Mouse (Mus musculus): ENCODE data around the gene Stra8. TPM values are rescaled to one million over a fixed set of nuclear protein-coding genes. Genes with fewer than 3 reads are reported as not detected.

Stra8 gene
- polyA plus RNA-seq, 1 experiment from 2014 or later, result not detected

DNA sequence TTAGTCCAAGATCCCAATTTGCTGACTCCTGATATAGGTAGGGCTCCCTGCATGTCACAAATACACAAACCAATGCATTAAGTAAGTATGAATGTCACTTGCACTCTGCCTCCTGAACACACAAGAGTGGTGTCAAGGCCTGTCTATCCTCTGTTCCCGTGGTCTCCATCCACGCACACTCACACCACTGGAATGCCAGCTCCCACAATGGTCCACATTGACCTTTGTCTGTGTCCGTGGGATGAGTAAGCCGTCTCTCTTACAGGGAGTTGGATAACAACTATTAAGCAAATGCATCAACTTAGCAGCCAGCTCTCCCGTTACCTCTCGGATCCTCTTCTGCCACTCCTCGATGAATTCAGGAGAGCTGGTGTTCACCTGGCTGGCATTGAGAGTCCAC lies 39.2 kb downstream of the Stra8 start:
- WGBS (ENCODE audit: insufficient replicate concordance), result 78% methylated on average over 7 of the region's 7 CpGs

DNA sequence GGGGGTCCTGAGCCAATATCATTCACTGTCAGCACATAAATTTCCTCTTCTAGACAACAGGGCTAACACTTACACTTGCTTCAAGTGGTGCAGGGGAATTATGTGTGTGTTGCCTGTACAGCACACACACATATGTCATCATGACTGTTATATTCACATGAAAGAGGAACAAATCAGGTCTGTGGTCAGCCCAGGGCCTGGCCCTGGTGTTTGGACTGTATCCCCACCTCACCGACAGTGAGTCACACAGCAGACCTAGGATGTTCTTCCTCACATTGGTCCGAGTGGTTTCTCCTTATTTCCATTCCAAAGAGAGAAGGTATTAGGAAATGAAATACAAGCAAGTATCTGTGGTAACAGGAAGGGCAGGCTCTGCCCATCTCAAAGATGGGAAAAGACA lies 44.6 kb downstream of the Stra8 start:
- no peaks in the 10 kb centered on the region for H3K4me1 ChIP-seq (ENCODE audit: control insufficient read depth, low read depth, low read length)
- H3K9me3 ChIP-seq (replicated peaks; ENCODE audit: control insufficient read depth, low read length), result no peaks in the 10 kb centered on the region
- no peaks in the 10 kb centered on the region for H3K36me3 ChIP-seq (ENCODE audit: control insufficient read depth, insufficient read depth)
- ATAC-seq (ENCODE audit: low read depth), result no peak
- H3K4me2 ChIP-seq (ENCODE audit: low read depth, low read length), result no peak overlapping the region
- H3K9ac ChIP-seq (ENCODE audit: low read depth, low read length), result no peak overlapping the region
- no peak overlapping the region for H3K27ac ChIP-seq (ENCODE audit: low read length)
- H3K27me3 ChIP-seq (ENCODE audit: control insufficient read depth, insufficient read depth, low read depth, low read length), result no peaks in the 10 kb centered on the region
- 28% methylated on average over 2 of the region's 2 CpGs for WGBS (ENCODE audit: insufficient replicate concordance)
- no peak overlapping the region for H3K4me3 ChIP-seq (ENCODE audit: low read depth, low read length)

More for the DNA sequence above, 39.2 kb downstream of the Stra8 start:
- Histone ChIP-seq H3K4me3 (ENCODE audit: low read depth, low read length) (no peak overlapping the region), H3K9ac (ENCODE audit: low read depth, low read length) (no peak overlapping the region), H3K27me3 (ENCODE audit: control insufficient read depth, insufficient read depth, low read depth, low read length) (no peaks in the 10 kb centered on the region), H3K27ac (ENCODE audit: low read length) (no peak overlapping the region), H3K9me3 (replicated peaks; ENCODE audit: control insufficient read depth, low read length) (no peaks in the 10 kb centered on the region), H3K4me2 (ENCODE audit: low read depth, low read length) (no peak overlapping the region), H3K4me1 (ENCODE audit: control insufficient read depth, low read depth, low read length) (no peaks in the 10 kb centered on the region), H3K36me3 (ENCODE audit: control insufficient read depth, insufficient read depth) (no peaks in the 10 kb centered on the region)
- no peak for ATAC-seq (ENCODE audit: low read depth)

DNA sequence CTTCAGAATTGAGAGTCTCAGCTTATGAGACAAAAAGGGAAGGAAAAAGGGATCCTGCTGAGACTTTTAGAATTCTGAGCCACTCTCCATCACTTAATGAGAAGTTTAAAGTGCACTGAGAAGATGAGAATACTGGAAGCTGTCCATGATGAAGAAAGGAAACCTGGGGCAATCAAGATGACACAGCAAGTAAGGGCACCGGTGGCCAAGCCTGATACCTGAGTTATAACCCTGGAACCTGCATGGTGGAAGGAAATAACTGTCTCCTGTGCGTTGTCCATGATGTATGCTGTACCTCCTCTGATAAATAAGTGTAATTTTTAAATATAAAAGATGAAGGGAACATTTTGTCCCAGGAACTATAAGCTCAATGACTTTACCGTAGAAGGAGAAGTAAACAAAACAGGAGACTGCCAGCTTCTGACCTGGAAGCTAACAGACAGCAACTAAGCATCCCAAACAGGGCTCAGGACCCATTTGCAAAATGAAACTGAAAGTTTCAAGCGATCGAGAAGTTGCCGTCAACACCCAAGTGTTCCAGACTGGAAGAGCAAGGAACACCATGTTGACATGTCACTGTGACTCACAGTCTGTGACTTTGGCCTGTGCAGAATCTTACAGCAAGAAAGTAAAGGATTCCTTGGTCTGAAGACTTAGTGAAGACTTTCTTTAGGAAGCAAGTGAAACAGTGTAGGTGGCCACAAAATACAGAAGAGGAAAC lies 46.0 kb downstream of the Stra8 start:
- Histone ChIP-seq H3K9ac (ENCODE audit: low read depth, low read length) (no peak overlapping the region), H3K4me2 (ENCODE audit: low read depth, low read length) (no peak overlapping the region), H3K27ac (ENCODE audit: low read length) (no peak overlapping the region), H3K27me3 (ENCODE audit: control insufficient read depth, insufficient read depth, low read depth, low read length) (no peaks in the 10 kb centered on the region), H3K9me3 (replicated peaks; ENCODE audit: control insufficient read depth, low read length) (no peaks in the 10 kb centered on the region), H3K36me3 (ENCODE audit: control insufficient read depth, insufficient read depth) (no peaks in the 10 kb centered on the region), H3K4me3 (ENCODE audit: low read depth, low read length) (no peak overlapping the region), H3K4me1 (ENCODE audit: control insufficient read depth, low read depth, low read length) (no peaks in the 10 kb centered on the region)
- 53% methylated on average over 6 of the region's 6 CpGs for WGBS (ENCODE audit: insufficient replicate concordance)
- ATAC-seq (ENCODE audit: low read depth), result no peak

DNA sequence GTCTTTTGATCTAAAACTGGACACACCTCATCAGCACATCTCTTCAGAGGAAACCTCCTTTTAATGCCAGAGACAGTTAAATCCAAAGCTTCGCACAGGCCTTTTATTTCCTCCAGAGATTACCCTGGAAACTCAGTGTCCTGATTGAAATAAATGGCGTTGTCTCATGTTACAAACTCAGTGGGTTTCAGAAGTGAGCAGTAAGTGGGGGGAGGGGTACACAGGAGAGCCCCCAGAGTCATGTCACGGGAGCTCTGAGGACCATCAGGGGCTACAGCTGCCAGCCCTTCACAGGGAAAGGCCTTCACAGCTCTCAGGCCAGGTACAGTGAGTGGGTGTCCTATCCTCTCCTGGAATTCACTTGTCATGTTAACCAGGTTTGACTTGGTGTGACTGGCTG lies 51.2 kb downstream of the Stra8 start:
- Histone ChIP-seq H3K27ac (ENCODE audit: low read length) (no peak overlapping the region), H3K4me3 (ENCODE audit: low read depth, low read length) (no peak overlapping the region), H3K9me3 (replicated peaks; ENCODE audit: control insufficient read depth, low read length) (no peaks in the 10 kb centered on the region), H3K36me3 (ENCODE audit: control insufficient read depth, insufficient read depth) (no peaks in the 10 kb centered on the region), H3K4me2 (ENCODE audit: low read depth, low read length) (no peak overlapping the region), H3K27me3 (ENCODE audit: control insufficient read depth, insufficient read depth, low read depth, low read length) (no peaks in the 10 kb centered on the region), H3K9ac (ENCODE audit: low read depth, low read length) (no peak overlapping the region), H3K4me1 (ENCODE audit: control insufficient read depth, low read depth, low read length) (no peaks in the 10 kb centered on the region)
- WGBS (ENCODE audit: insufficient replicate concordance), result 56% methylated on average over 3 of the region's 3 CpGs
- no peak for ATAC-seq (ENCODE audit: low read depth)

DNA sequence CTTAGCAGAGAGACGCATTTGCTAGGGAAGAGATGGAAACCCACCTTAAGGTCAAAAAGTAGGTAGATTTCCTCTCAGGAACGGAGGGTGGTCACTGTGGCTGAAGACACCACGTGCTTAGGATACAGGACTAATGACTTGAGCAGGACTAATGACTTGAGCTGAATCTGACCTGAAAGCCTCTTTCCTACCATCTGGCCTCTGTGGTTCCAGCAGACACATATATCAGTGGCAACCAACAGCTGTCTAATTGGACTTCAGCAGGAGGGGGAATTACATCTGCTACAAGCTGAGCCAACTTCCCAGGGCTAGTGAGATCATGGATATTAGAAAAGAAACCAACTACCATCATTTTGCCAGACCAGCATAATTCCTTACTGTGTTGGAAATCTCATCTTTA lies 59.3 kb downstream of the Stra8 start:
- Histone ChIP-seq H3K27ac (ENCODE audit: low read length) (no peak overlapping the region), H3K4me2 (ENCODE audit: low read depth, low read length) (no peak overlapping the region), H3K9ac (ENCODE audit: low read depth, low read length) (no peak overlapping the region), H3K36me3 (ENCODE audit: control insufficient read depth, insufficient read depth) (no peaks in the 10 kb centered on the region), H3K9me3 (replicated peaks; ENCODE audit: control insufficient read depth, low read length) (no peaks in the 10 kb centered on the region), H3K4me1 (ENCODE audit: control insufficient read depth, low read depth, low read length) (no peaks in the 10 kb centered on the region), H3K4me3 (ENCODE audit: low read depth, low read length) (no peak overlapping the region), H3K27me3 (ENCODE audit: control insufficient read depth, insufficient read depth, low read depth, low read length) (no peaks in the 10 kb centered on the region)
- WGBS (ENCODE audit: insufficient replicate concordance), result 72% methylated on average over 3 of the region's 3 CpGs
- ATAC-seq (ENCODE audit: low read depth), result no peak

DNA sequence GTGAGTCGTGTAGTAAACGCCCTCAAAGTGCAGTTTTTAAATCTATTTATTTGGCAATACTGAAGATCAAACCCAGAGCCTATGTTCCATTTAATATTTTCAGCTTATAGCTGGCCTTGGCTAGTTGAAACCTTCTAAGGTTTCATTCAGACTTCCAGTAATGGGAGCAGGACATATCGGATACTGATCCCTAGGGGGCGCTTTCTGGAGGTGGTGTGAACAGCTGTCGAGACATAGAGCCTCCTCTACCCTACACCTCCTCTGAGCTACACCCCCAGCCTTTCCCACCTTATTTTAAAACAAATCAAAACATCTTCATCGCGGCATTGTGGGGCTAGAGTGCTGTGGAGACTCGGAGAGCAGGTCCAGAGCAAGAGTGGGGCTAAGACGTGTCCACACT lies 60.7 kb downstream of the Stra8 start:
- ATAC-seq (ENCODE audit: low read depth), result no peak
- WGBS (ENCODE audit: insufficient replicate concordance), result 56% methylated on average over 9 of the region's 9 CpGs
- no peak overlapping the region for H3K4me2 ChIP-seq (ENCODE audit: low read depth, low read length)

DNA sequence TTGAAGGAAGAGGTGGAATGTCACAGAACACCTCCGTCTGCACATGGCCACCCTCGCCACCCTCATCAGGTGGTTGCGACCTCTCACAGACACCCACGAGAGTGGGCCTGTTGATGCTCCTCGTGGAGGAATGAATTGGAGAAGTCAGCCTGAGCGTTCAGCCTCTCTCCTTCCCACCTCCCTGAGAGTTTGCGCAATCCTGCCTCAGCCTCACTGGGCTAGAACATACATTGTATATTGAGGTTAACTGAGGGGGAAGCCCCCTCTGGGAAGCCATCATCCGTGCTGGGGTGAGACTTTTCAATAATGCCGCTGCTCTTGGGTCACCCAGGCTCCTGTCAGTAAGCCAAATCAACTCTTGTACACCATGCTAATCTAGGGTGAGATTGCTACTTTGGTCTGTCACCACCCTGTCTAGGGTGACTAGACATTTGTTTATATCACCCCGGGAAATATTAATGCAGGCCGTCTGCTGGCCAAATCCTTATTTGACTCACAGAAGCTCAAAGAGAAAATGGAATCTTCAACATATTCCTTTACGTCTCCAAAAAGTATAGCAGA lies 67.2 kb downstream of the Stra8 start:
- H3K4me2 ChIP-seq (ENCODE audit: low read depth, low read length), result no peak overlapping the region
- ATAC-seq (ENCODE audit: low read depth), result no peak
- H3K27ac ChIP-seq (ENCODE audit: low read length), result no peak overlapping the region

More for the DNA sequence above, 60.7 kb downstream of the Stra8 start:
- no peak overlapping the region for H3K27ac ChIP-seq (ENCODE audit: low read length)
- H3K9me3 ChIP-seq (replicated peaks; ENCODE audit: control insufficient read depth, low read length), result no peaks in the 10 kb centered on the region
- no peaks in the 10 kb centered on the region for H3K4me1 ChIP-seq (ENCODE audit: control insufficient read depth, low read depth, low read length)
- H3K36me3 ChIP-seq (ENCODE audit: control insufficient read depth, insufficient read depth), result no peaks in the 10 kb centered on the region
- no peaks in the 10 kb centered on the region for H3K27me3 ChIP-seq (ENCODE audit: control insufficient read depth, insufficient read depth, low read depth, low read length)
- H3K9ac ChIP-seq (ENCODE audit: low read depth, low read length), result no peak overlapping the region
- no peak overlapping the region for H3K4me3 ChIP-seq (ENCODE audit: low read depth, low read length)

DNA sequence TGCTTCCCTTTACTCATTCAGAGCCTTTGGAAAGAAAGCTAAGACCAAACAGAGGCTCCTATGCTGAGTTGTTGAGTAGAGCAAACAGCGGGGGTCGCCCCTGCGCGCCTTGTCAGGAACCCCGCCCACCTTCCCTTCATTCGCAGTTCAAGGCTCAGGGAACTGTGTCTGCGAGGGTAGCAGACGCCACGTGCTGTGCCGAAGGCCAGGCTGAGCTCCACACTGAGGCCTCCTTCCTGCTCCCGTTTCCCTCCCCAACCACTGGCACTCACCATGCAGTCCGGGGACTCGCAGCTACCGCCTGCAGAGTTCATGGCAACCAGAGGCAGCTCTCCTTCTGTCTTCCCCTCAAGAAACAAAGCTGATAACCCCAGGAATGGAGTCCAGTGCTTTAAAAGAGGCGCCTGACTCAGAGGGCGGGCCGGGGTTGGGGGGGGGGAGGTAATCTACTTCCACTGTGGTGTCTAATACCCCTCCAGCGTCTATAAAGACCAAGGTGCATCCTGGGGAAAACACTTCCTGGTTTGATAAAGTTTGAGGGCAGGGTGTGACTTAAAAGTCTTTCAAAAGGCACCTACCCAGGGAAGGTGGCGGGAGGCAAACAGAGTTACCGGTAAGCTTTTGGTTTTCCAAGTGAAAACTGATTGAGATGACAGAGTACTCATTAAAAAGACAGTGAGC lies 68.3 kb downstream of the Stra8 start, which contains the start of gene Slc23a4:
Gene Slc23a4 (minus strand): TSS at position 324 of the 681 bp plus-strand sequence.
- H3K4me3 ChIP-seq (ENCODE audit: low read depth, low read length), result no peak within 1 kb of the TSS
- ATAC-seq (ENCODE audit: low read depth), result no peak

More for the DNA sequence above, 67.2 kb downstream of the Stra8 start:
- Histone ChIP-seq H3K4me1 (ENCODE audit: control insufficient read depth, low read depth, low read length) (peaks cover 3% of the 10 kb centered on the region), H3K9ac (ENCODE audit: low read depth, low read length) (no peak overlapping the region), H3K36me3 (ENCODE audit: control insufficient read depth, insufficient read depth) (no peaks in the 10 kb centered on the region), H3K27me3 (ENCODE audit: control insufficient read depth, insufficient read depth, low read depth, low read length) (no peaks in the 10 kb centered on the region), H3K9me3 (replicated peaks; ENCODE audit: control insufficient read depth, low read length) (no peaks in the 10 kb centered on the region), H3K4me3 (ENCODE audit: low read depth, low read length) (no peak overlapping the region)
- WGBS (ENCODE audit: insufficient replicate concordance), result 51% methylated on average over 12 of the region's 12 CpGs

More for the DNA sequence above, 68.3 kb downstream of the Stra8 start, which contains the start of gene Slc23a4:
- peaks cover 3% of the 10 kb centered on the region for H3K4me1 ChIP-seq (ENCODE audit: control insufficient read depth, low read depth, low read length)
- no peaks in the 10 kb centered on the region for H3K27me3 ChIP-seq (ENCODE audit: control insufficient read depth, insufficient read depth, low read depth, low read length)
- no peak within 1 kb of the TSS for H3K27ac ChIP-seq (ENCODE audit: low read length)
- H3K9ac ChIP-seq (ENCODE audit: low read depth, low read length), result no peak within 1 kb of the TSS
- no peaks in the 10 kb centered on the region for H3K36me3 ChIP-seq (ENCODE audit: control insufficient read depth, insufficient read depth)
- WGBS (ENCODE audit: insufficient replicate concordance), result 8% methylated on average over 20 of the region's 20 CpGs
- no peaks in the 10 kb centered on the region for H3K9me3 ChIP-seq (replicated peaks; ENCODE audit: control insufficient read depth, low read length)
- H3K4me2 ChIP-seq (ENCODE audit: low read depth, low read length), result peak within 1 kb of the TSS; percentile 15; the same call in 1 of the 2 replicates
